Mouse (Mus musculus) liver, postnatal 0 days (tissue): ENCODE measurements around the gene Olfr750.

Experiments
- CTCF ChIP-seq: sonication (generic); IDR thresholded peaks from 2 replicates; pipeline ENCODE4 v1.5.1; 2016; ENCODE audit warnings: antibody characterized with exemption, low read depth
- EP300 ChIP-seq: IDR thresholded peaks from 2 replicates; pipeline ENCODE4 v1.6.1; 2016; ENCODE audit warnings: antibody characterized with exemption, low read depth, mild to moderate bottlenecking

GRCm38 (mm10) chr14:51104366-51104765 lies 30.1 kb upstream of the Olfr750 start:
- no peak for TF ChIP-seq CTCF
- no peak for TF ChIP-seq EP300
